Mouse (Mus musculus): ENCODE results near the gene Mea1. TPM values are rescaled to one million over a fixed set of nuclear protein-coding genes. Genes with fewer than 3 reads are reported as not detected.

The Mea1 gene
- polyA plus RNA-seq, 1 experiment from 2014 or later, result 119 TPM

Other genes with a start within 250 kb of the Mea1 start
- 0.38 and 0.53 TPM in 2 replicates for gene Crip3, start 249.9 kb upstream of the Mea1 start, polyA plus RNA-seq (2014; fragmentation: Nextera tagmentation; extraction: Ambion mirVana)
- not detected in 2 replicates for gene Slc22a7, start 240.3 kb upstream of the Mea1 start, polyA plus RNA-seq (2014; fragmentation: Nextera tagmentation; extraction: Ambion mirVana)
- 0.03 and 0.07 TPM in 2 replicates for gene Ttbk1, start 191.1 kb upstream of the Mea1 start, polyA plus RNA-seq (2014; fragmentation: Nextera tagmentation; extraction: Ambion mirVana)
- 63.6 and 65.0 TPM in 2 replicates for gene Dnph1, start 182.1 kb upstream of the Mea1 start, polyA plus RNA-seq (2014; fragmentation: Nextera tagmentation; extraction: Ambion mirVana)
- gene Cul9, start 132.4 kb upstream of the Mea1 start, polyA plus RNA-seq (2014; fragmentation: Nextera tagmentation; extraction: Ambion mirVana), result 1.1 and 1.2 TPM in 2 replicates
- 5.6 and 9.2 TPM in 2 replicates for gene Srf, start 122.6 kb upstream of the Mea1 start, polyA plus RNA-seq (2014; fragmentation: Nextera tagmentation; extraction: Ambion mirVana)
- 24.5 and 24.7 TPM in 2 replicates for gene Ptk7, start 49.3 kb upstream of the Mea1 start, polyA plus RNA-seq (2014; fragmentation: Nextera tagmentation; extraction: Ambion mirVana)
- gene Klc4, start 32.8 kb upstream of the Mea1 start, polyA plus RNA-seq (2014; fragmentation: Nextera tagmentation; extraction: Ambion mirVana), result 10.8 and 12.3 TPM in 2 replicates
- gene Mrpl2, start 32.6 kb upstream of the Mea1 start, polyA plus RNA-seq (2014; fragmentation: Nextera tagmentation; extraction: Ambion mirVana), result 151 and 165 TPM in 2 replicates
- 24.1 and 28.2 TPM in 2 replicates for gene Cul7, start 28.5 kb upstream of the Mea1 start, polyA plus RNA-seq (2014; fragmentation: Nextera tagmentation; extraction: Ambion mirVana)
- gene Rrp36, start 4.4 kb upstream of the Mea1 start, polyA plus RNA-seq (2014; fragmentation: Nextera tagmentation; extraction: Ambion mirVana), result 52.0 and 56.5 TPM in 2 replicates
- gene Klhdc3, start 2.1 kb downstream of the Mea1 start, polyA plus RNA-seq (2014; fragmentation: Nextera tagmentation; extraction: Ambion mirVana), result 121 and 128 TPM in 2 replicates
- gene Ppp2r5d, start 26.3 kb downstream of the Mea1 start, polyA plus RNA-seq (2014; fragmentation: Nextera tagmentation; extraction: Ambion mirVana), result 73.9 and 80.4 TPM in 2 replicates
- 19.9 and 20.5 TPM in 2 replicates for gene Pex6, start 32.7 kb downstream of the Mea1 start, polyA plus RNA-seq (2014; fragmentation: Nextera tagmentation; extraction: Ambion mirVana)
- 6.2 and 6.7 TPM in 2 replicates for gene Gnmt, start 50.4 kb downstream of the Mea1 start, polyA plus RNA-seq (2014; fragmentation: Nextera tagmentation; extraction: Ambion mirVana)
- gene Cnpy3, start 73.4 kb downstream of the Mea1 start, polyA plus RNA-seq (2014; fragmentation: Nextera tagmentation; extraction: Ambion mirVana), result 55.8 and 60.8 TPM in 2 replicates
- gene Ptcra, start 84.9 kb downstream of the Mea1 start, polyA plus RNA-seq (2014; fragmentation: Nextera tagmentation; extraction: Ambion mirVana), result 0.94 and 1.0 TPM in 2 replicates
- 76.6 and 82.5 TPM in 2 replicates for gene 2310039H08Rik, start 93.8 kb downstream of the Mea1 start, polyA plus RNA-seq (2014; fragmentation: Nextera tagmentation; extraction: Ambion mirVana)
- gene Rpl7l1, start 103.9 kb downstream of the Mea1 start, polyA plus RNA-seq (2014; fragmentation: Nextera tagmentation; extraction: Ambion mirVana), result 195 and 201 TPM in 2 replicates
- 6.3 and 7.4 TPM in 2 replicates for gene Bicral, start 179.7 kb downstream of the Mea1 start, polyA plus RNA-seq (2014; fragmentation: Nextera tagmentation; extraction: Ambion mirVana)
- 43.5 and 43.7 TPM in 2 replicates for gene Tbcc, start 211.9 kb downstream of the Mea1 start, polyA plus RNA-seq (2014; fragmentation: Nextera tagmentation; extraction: Ambion mirVana)
- not detected in 2 replicates for gene Prph2, start 231.7 kb downstream of the Mea1 start, polyA plus RNA-seq (2014; fragmentation: Nextera tagmentation; extraction: Ambion mirVana)